Mouse (Mus musculus) heart, postnatal 4 days (tissue): ENCODE data around the gene Il12a. TPM values are rescaled to one million over a fixed set of nuclear protein-coding genes. Genes with fewer than 3 reads are reported as not detected.

Source experiments
- DNase-seq: peaks from one replicate; pipeline ENCODE4 v3.0.0; 2021
- total RNA-seq, 2 experiments: library from RNA; stranded (reverse); gene quantifications; 2 replicates each; pipeline ENCODE4 v1.2.3; 2021

Il12a gene
- total RNA-seq, 2 experiments from 2014 or later, result 0.20 TPM; not detected in 1

DNA sequence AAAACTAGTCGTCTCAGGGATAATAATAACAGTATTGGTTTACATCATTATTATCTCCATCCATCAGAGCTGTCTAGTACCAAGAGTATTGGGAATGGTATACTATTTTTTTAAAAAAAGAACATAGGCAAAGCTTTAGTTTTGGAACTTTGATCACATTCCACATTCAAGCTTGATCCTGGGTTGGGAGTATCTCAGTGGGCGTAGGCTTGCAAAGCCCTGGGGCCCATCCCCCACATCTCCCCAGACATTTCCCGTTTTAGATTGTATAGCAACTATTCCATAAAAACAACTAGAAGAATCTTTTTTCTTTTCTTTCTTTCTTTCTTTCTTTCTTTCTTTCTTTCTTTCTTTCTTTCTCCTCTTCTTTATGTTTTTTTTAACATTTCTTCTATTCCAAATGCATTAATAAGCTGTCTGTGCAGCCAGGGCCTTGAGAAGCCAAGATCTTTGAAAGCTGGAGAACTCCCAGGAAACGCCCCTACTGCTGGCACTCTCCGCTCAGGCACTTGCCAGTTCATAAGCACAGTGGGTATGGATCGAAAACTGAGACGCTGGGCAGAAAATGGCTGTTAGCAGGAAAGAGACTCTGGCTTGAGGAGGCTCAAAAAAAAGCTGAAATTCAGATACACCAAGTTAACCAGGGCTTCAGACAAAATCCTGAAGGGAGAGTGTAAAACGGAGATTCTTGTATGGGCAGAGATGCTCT, 3.4 kb upstream of the Il12a start:
- DNase-seq, result no peak

GRCm38 (mm10) chr3:68689346-68689745, 1.1 kb upstream of the Il12a start:
- no peak for DNase-seq

- DNase-seq, result no peak
These were observed 795 bp downstream of the Il12a start for GRCm38 (mm10) chr3:68691100-68691778.

DNA sequence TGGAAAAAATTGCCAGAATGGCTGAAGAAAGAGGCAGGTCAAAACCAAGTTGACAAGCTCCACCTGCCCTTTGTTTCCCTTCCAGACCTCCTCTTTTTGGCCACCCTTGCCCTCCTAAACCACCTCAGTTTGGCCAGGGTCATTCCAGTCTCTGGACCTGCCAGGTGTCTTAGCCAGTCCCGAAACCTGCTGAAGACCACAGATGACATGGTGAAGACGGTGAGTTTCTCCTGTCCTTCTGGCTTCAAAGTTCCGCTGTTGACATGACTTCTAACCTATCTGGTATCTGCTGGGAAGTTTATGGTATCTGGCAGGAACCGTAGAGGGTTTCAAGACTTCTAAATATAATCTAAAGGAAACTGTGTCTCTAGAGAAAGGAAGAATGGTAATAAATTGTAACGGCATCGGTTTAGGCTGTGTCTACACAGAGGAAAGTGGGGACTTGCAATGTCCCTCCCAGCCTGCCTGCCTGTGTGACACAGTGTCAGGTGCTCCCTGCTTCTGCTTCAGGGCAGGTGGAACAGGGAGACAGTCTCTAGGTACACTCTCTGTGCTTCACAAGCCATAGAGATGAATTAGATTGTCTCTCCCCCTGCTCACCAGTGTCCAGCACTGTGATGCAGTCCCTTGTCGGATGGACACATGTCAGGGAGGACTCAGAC, 1.6 kb downstream of the Il12a start:
- no peak for DNase-seq

DNA sequence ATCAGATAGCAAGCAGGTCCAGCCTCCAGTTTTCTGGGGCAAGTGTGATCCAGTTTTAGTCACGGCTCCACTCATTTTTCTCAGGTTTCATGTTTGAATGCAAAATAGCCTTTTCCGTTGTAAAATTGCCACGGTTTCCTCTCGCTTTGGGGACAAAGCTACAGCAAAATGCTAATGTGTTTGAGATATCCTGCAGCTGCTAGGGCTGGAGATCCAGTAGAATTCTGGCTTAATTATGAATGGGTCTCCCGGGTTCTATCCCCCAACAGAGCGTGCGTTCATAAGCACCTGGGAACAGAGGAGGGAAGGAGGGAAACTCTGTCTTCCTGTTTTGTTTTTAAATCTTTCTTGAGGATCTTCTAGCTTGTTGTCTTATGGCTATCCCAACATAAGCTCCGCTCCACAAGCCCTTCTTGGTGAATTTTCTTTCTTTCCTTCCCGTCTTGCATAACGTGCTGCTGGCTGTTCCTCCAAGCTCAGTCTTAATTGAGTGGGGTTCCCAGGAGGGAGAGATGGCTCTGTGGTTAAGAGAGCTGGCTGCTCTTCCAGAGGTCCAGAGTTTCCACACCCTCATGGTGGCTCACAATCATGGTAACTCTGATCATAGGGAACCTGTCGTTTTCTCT, 2.3 kb downstream of the Il12a start:
- no peak for DNase-seq

- DNase-seq, result peak; percentile 75
These were observed 3.1 kb downstream of the Il12a start for GRCm38 (mm10) chr3:68693441-68694048.

GRCm38 (mm10) chr3:68695321-68695720, 4.9 kb downstream of the Il12a start:
- DNase-seq, result no peak

GRCm38 (mm10) chr3:68696495-68697200, 6.2 kb downstream of the Il12a start:
- no peak for DNase-seq

GRCm38 (mm10) chr3:68698601-68699000, 8.2 kb downstream of the Il12a start:
- no peak for DNase-seq

GRCm38 (mm10) chr3:68700091-68700490, 9.6 kb downstream of the Il12a start:
- no peak for DNase-seq

DNA sequence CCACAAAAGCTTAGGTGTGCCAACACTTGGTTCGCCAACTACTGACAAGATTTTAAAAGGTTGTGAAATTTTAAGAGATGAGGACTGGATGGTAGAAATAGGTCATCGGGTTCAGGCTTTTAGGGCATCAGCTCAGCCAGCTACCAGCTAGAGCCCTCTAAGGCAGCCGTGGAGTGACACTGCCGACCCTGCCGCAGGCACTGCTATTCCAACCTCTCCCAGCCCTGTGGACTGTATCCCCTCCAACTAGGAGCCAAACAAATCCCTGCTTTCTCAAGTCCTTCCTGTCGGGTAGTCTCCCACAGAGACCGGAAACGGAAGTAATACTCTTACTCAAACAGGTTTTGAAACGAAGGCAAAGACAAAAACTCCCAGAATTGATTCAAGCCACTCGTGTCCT, 15.9 kb downstream of the Il12a start:
- no peak for DNase-seq

DNA sequence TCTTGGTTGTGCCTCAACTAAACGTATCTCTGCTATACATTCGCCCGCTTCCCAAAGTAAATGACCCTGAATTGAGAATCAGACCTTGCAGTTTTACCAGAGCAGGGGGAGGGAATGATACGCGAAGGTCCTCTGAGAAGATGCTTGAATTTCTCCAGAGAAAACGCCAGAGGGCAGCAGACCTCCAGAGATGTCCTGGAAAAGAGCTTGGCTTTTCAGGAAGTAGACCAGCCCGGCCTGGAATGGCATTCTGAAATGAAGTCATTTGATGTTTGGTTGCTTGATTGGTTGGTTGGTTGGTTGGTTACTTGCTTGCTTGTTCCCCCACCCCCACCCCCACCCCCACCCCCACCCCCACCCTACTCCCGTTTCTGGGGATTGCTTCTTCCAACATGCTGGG, 17.8 kb downstream of the Il12a start:
- peak; percentile 76 for DNase-seq

- peak; percentile 74 for DNase-seq
These were observed 18.9 kb downstream of the Il12a start for GRCm38 (mm10) chr3:68709198-68709797.

DNA sequence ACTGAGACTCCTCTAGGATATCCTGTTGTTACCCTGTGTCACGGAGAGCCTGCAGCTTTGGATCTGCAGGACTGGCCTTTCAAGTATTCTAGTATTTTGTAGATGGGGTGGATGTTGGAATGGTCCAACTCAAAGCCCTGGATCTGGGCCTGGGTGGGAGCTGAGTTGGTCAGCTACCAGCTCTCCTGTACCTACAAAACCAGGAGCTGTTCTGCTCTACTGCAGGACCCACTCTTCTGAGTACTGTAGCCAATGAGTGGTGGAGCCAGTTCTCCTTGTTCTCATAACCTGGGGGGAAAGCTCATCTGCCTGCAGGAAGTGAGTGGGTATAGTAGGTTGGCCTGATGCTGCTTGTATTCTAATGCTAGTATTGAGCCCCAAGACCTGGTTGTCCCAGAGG, 20.0 kb downstream of the Il12a start:
- no peak for DNase-seq

- DNase-seq, result no peak
These were observed 21.1 kb downstream of the Il12a start for GRCm38 (mm10) chr3:68711510-68711909.

DNA sequence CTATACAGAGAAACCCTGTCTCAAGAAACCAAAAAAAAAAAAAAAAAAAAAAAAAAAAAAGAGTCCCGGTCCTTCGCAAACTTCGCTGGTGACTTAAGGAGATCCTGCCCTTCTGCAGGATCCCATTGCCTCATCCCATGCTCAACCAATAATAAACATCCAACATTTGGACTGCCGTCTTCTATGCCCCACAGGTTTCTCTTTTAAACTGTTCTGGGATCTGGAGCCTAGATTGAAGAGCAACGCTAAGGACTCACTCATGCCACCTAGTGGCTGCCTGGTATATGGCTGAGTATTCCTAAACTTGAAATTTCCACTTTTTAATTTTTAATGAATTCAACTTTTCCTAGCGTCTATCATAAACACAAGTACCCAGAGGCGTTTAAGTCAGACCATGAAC, 23.1 kb downstream of the Il12a start:
- peak; percentile 70 for DNase-seq

- DNase-seq, result peak; percentile 71
These were observed 26.9 kb downstream of the Il12a start for GRCm38 (mm10) chr3:68717346-68717745.

DNA sequence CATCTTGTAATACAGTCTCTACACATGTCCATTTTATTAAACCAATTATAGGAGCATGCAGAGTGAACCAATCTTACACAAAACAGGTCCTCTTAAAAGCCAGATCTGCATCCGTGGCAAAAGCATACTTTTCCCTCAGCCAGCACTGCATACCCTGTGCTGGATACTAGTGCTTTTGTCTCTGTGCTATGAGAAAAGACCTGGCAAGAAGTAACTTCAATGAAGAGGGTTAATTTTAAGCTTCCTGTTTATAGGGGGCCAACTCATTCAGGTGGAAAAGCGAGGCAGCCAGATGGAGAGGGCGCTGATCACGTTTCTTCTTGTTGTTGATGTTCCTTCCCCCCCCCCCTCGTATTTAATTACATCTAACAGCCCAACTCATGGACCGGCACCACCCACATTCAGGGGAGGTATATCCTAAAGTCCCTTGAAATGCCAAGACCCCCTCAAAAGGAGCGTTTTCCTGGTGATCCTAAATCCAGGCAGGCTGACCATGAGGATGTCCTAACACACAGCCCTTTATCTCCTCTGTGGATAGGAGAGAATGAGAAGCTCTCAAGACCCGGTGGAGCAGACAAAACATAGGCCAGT, 28.9 kb downstream of the Il12a start:
- DNase-seq, result no peak

DNA sequence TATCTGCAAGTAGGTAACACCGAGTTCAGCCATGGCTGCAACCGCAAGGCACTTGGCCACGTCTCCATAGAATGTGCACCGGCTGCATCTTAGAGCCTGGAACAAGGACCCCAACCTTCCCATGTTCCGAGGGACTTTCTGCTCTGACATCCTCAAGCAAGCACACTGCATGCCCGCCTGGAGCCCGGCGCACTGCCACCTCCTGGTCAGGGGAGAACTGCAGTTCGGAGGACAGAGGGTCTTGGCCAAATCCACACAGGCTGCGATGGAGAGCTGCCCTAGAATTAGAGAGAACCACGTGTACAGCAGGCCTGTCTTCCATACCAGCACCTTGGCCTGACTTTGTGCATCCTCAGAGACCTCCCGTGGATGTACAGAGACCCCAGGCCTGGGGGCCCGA, 29.8 kb downstream of the Il12a start:
- DNase-seq, result peak; percentile 66

- DNase-seq, result no peak
These were observed 51.5 kb downstream of the Il12a start for GRCm38 (mm10) chr3:68741955-68742354.
